Mouse (Mus musculus) CH12.LX (cell line): ENCODE results near the gene Msx1. TPM values are rescaled to one million over a fixed set of nuclear protein-coding genes. Genes with fewer than 3 reads are reported as not detected.

ENCODE experiments used
- DNase-seq: peaks from one replicate; pipeline ENCODE4 v3.0.0-alpha.2; 2013; ENCODE audit errors: extremely low read depth
- H3K27ac ChIP-seq: 2 replicates; pipeline ENCODE4 v1.5.1; 2012; ENCODE audit warnings: low read depth, mild to moderate bottlenecking, control low read depth, moderate library complexity; ENCODE audit not compliant: insufficient read depth
- H3K27me3 ChIP-seq: replicated peaks from 2 replicates; pipeline ENCODE3; 2012; ENCODE audit warnings: inconsistent platforms
- H3K36me3 ChIP-seq, 2 experiments: replicated peaks in 1 of 2; 2 replicates each; pipeline versions ENCODE3 to v1.6.1; 2012; ENCODE audit warnings: inconsistent platforms in 1 of 2, low read length in 1 of 2, mild to moderate bottlenecking in 1 of 2, mixed read lengths in 1 of 2, moderate library complexity in 1 of 2; ENCODE audit not compliant: control insufficient read depth in 1 of 2, insufficient read depth in 1 of 2
- H3K4me1 ChIP-seq, 2 experiments: 2 replicates each; pipeline ENCODE4 v1.6.1; 2012; ENCODE audit warnings: inconsistent platforms in 1 of 2, moderate library complexity in 1 of 2; ENCODE audit not compliant: insufficient read depth in 2 of 2, control insufficient read depth in 1 of 2
- H3K4me2 ChIP-seq: 2 replicates; pipeline ENCODE4 v1.6.1; 2012; ENCODE audit warnings: low read depth, mild to moderate bottlenecking, control low read depth; ENCODE audit not compliant: poor library complexity, insufficient read depth, severe bottlenecking
- H3K4me3 ChIP-seq, 3 experiments: fragments of 150-350 bp in 1 of 3; sonication (generic) in 1 of 3; replicated peaks in 1 of 3; 2 replicates each; pipeline versions ENCODE3 to v1.5.1; 2011 to 2012; ENCODE audit warnings: low read depth in 2 of 3, low read length in 2 of 3, mild to moderate bottlenecking in 2 of 3, moderate library complexity in 2 of 3, control low read depth in 1 of 3, improper control_type of control experiment in 1 of 3, inconsistent platforms in 1 of 3, mixed read lengths in 1 of 3; ENCODE audit not compliant: poor library complexity in 1 of 3
- H3K79me2 ChIP-seq: replicated peaks from 2 replicates; pipeline ENCODE4 v1.6.1; 2012; ENCODE audit warnings: mild to moderate bottlenecking, moderate library complexity; ENCODE audit not compliant: control insufficient read depth, poor library complexity, insufficient read depth, severe bottlenecking; ENCODE audit errors: extremely low read depth
- H3K9ac ChIP-seq: 2 replicates; pipeline ENCODE4 v1.6.1; 2012; ENCODE audit warnings: low read depth, mild to moderate bottlenecking, control low read depth, moderate library complexity; ENCODE audit not compliant: insufficient read depth
- H3K9me3 ChIP-seq: replicated peaks from 2 replicates; pipeline ENCODE3; 2012; ENCODE audit warnings: low read length, inconsistent platforms, mixed read lengths
- CHD1 ChIP-seq: IDR thresholded peaks from 2 replicates; pipeline ENCODE4 v1.6.1; 2012; ENCODE audit warnings: low read depth, low read length, improper control_type of control experiment, inconsistent platforms
- EP300 ChIP-seq: IDR thresholded peaks from 2 replicates; pipeline ENCODE4 v1.6.1; 2011; ENCODE audit warnings: low read length, improper control_type of control experiment
- GABPA ChIP-seq: IDR thresholded peaks from 2 replicates; pipeline ENCODE4 v1.6.1; 2012; ENCODE audit warnings: low read depth, low read length, improper control_type of control experiment, inconsistent platforms; ENCODE audit not compliant: insufficient replicate concordance
- HCFC1 ChIP-seq: IDR thresholded peaks from 2 replicates; pipeline ENCODE4 v1.6.1; 2012; ENCODE audit warnings: low read depth, mild to moderate bottlenecking, inconsistent platforms, low read length, improper control_type of control experiment
- JUND ChIP-seq: conservative IDR thresholded peaks from 2 replicates; pipeline ENCODE4 v1.6.1; 2011; ENCODE audit warnings: low read depth, low read length, improper control_type of control experiment
- KAT2A ChIP-seq: IDR thresholded peaks from 2 replicates; pipeline ENCODE4 v1.6.1; 2012; ENCODE audit warnings: low read length, improper control_type of control experiment, inconsistent platforms; ENCODE audit not compliant: insufficient replicate concordance
- MAZ ChIP-seq: IDR thresholded peaks from 2 replicates; pipeline ENCODE4 v1.6.1; 2012; ENCODE audit warnings: low read depth, mild to moderate bottlenecking, inconsistent platforms, low read length, improper control_type of control experiment, moderate library complexity
- MEF2A ChIP-seq: IDR thresholded peaks from 2 replicates; pipeline ENCODE4 v1.6.1; 2014; ENCODE audit warnings: low read depth, mild to moderate bottlenecking, inconsistent platforms, low read length, improper control_type of control experiment, borderline replicate concordance
- NRF1 ChIP-seq: IDR thresholded peaks from 2 replicates; pipeline ENCODE4 v1.6.1; 2014; ENCODE audit warnings: low read depth, mild to moderate bottlenecking, inconsistent platforms, low read length, improper control_type of control experiment, moderate library complexity
- PAX5 ChIP-seq: IDR thresholded peaks from 2 replicates; pipeline ENCODE4 v1.6.1; 2012; ENCODE audit warnings: low read length, inconsistent platforms, mixed read lengths
- POLR2A ChIP-seq: IDR thresholded peaks from 2 replicates; pipeline ENCODE4 v1.6.1; 2011; ENCODE audit warnings: low read depth, mild to moderate bottlenecking, improper control_type of control experiment, low read length
- POLR2AphosphoS2 ChIP-seq: IDR thresholded peaks from 2 replicates; pipeline ENCODE4 v1.6.1; 2011; ENCODE audit warnings: low read depth, low read length, improper control_type of control experiment
- RCOR1 ChIP-seq: conservative IDR thresholded peaks from 2 replicates; pipeline ENCODE4 v1.6.1; 2012; ENCODE audit warnings: low read depth, mild to moderate bottlenecking, inconsistent platforms, low read length, improper control_type of control experiment
- TBP ChIP-seq: conservative IDR thresholded peaks from 2 replicates; pipeline ENCODE4 v1.6.1; 2011; ENCODE audit warnings: low read depth, low read length, improper control_type of control experiment
- TCF12 ChIP-seq: IDR thresholded peaks from 2 replicates; pipeline ENCODE4 v1.6.1; 2014; ENCODE audit warnings: low read depth, mild to moderate bottlenecking, inconsistent platforms, low read length, improper control_type of control experiment
- ZMIZ1 ChIP-seq: IDR thresholded peaks from 2 replicates; pipeline ENCODE4 v1.6.1; 2012; ENCODE audit warnings: low read depth, mild to moderate bottlenecking, inconsistent platforms, low read length, improper control_type of control experiment
- ZNF384 ChIP-seq: IDR thresholded peaks from 2 replicates; pipeline ENCODE4 v1.6.1; 2012; ENCODE audit warnings: low read depth, low read length, improper control_type of control experiment, inconsistent platforms
- dilution Hi-C: fragments of 300-500 bp; cut with MboI; formaldehyde crosslinking; loops from 2 replicates; pipeline ENCODE4 v1.14.3; 2020; ENCODE audit warnings: low sequenced_read_pairs; ENCODE audit not compliant: extremely low pct_unique_long_range_greater_than_20kb, extremely low pct_ligation_motif_present
- in situ Hi-C: fragments of 300-500 bp; cut with MboI; formaldehyde crosslinking; loops from 3 replicates; pipeline ENCODE4 v1.14.3; 2019; ENCODE audit warnings: low sequenced_read_pairs, low pct_ligation_motif_present, low pct_unique_long_range_greater_than_20kb, mixed read lengths
- polyA plus RNA-seq: library from polyadenylated mRNA; unstranded; fragments of >175 nt; gene quantifications from 2 replicates; pipeline ENCODE4 v1.2.1, GENCODE M21; 2012; ENCODE audit warnings: low read depth; ENCODE audit not compliant: insufficient read length
- total RNA-seq, 2 experiments: library from RNA; depleted of rRNA; stranded (reverse); fragments of 300-350 nt in 1 of 2; fragments of >200 nt in 1 of 2; gene quantifications; 2 replicates each; pipeline ENCODE4 v1.2.3; 2012 to 2014

The Msx1 gene
- total and polyA plus RNA-seq, 3 experiments = not detected

GRCm38 (mm10) chr5:37857763-37858545 is 33.6 kb upstream of the Msx1 start:
- Histone ChIP-seq H3K9me3 (peaks cover 3% of the 10 kb centered on the region), H3K4me3 (no peak overlapping the region), H3K4me2 (no peak overlapping the region), H3K27ac (no peak overlapping the region), H3K4me1 (no peaks in the 10 kb centered on the region), H3K79me2 (no peaks in the 10 kb centered on the region), H3K27me3 (peaks cover 71% of the 10 kb centered on the region), H3K36me3 (no peaks in the 10 kb centered on the region), H3K9ac (no peak overlapping the region)
- DNase-seq = no peak
- in situ Hi-C loops = no loop called here
- dilution Hi-C loops = no loop called here
- TF ChIP-seq MEF2A (no peak), NRF1 (no peak), ZMIZ1 (no peak), POLR2AphosphoS2 (no peak), MAZ (no peak), ZNF384 (no peak), HCFC1 (no peak), GABPA (no peak), EP300 (no peak), KAT2A (no peak), TCF12 (no peak), TBP (no peak), JUND (no peak), POLR2A (no peak), RCOR1 (no peak)

GRCm38 (mm10) chr5:37856057-37856456 is 31.7 kb upstream of the Msx1 start:
- Histone ChIP-seq H3K4me2 (no peak overlapping the region), H3K4me1 (no peaks in the 10 kb centered on the region), H3K9ac (no peak overlapping the region), H3K36me3 (no peaks in the 10 kb centered on the region), H3K4me3 (no peak overlapping the region), H3K27me3 (peaks cover 76% of the 10 kb centered on the region), H3K27ac (no peak overlapping the region)
- in situ Hi-C loops (no loop called here), dilution Hi-C loops (no loop called here)
- no peak for DNase-seq
- TF ChIP-seq HCFC1 (no peak), CHD1 (no peak), PAX5 (no peak), ZNF384 (no peak)
- TF ChIP-seq, all 38 proteins: peak for 0
- Histone ChIP-seq H3K9me3 (peaks cover 3% of the 10 kb centered on the region), H3K79me2 (no peaks in the 10 kb centered on the region)
